Mouse (Mus musculus): ENCODE data around the gene Podxl.

The Podxl gene

DNA sequence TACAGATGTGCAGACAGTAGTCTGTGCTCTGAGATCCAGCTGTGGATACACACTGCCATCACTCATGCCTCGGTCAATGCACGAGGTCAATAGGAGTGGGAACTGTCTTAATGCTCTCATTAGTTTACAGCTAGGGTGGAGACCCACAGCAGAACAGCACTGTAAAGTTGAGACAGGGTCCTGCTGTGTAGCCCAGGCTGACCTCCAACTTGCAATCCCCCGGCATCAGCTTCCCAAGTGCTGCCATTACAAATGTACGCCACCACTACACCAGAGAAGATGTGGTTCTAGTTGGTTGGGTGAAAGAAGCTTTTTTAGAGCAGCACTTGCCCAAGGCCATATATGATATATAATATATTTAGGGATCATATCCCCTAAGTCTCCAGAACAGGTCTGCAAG is 40.1 kb downstream of the Podxl start:
- DNase-seq (ENCODE audit: low spot score) = no peak

DNA sequence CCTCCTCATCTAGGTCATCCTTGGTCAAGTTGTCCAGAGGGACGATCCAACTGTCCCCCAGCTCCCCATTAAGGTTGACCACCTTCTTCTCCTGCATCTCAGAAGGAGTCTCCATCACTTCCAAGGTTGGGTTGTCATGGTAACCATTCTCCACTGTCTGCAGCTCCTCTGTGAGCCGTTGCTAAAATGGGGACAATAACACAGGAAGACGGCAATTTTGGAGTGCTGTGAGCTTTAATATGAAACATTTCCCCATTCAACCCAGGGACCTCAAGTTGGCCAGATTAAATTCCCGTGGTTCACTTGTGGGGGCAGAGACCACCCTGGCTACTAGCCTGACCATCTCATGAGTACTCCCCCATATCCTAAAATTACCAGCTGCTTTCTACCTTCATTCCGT is 40.7 kb downstream of the Podxl start:
- DNase-seq (ENCODE audit: low spot score) = no peak

DNA sequence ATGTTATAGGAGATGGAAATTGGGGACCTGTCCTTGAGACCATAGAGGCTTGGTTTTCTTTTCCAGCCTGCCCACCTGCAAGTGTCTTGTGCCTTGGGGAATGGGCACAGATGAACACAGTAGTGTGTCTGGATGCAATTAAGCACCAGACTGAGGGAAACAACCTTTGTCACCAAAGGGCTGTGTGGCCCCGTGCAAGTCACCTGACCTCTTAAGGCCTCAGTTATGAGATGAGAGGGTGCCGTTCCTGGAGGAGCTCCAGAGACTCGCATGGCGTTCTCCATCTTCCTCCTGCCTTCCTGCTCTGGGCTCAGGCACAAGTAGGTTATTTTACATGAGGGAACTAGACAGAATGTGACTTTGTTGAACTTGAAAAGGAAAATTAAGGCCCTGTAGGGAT is 41.3 kb downstream of the Podxl start:
- no peak for DNase-seq (ENCODE audit: low spot score)

DNA sequence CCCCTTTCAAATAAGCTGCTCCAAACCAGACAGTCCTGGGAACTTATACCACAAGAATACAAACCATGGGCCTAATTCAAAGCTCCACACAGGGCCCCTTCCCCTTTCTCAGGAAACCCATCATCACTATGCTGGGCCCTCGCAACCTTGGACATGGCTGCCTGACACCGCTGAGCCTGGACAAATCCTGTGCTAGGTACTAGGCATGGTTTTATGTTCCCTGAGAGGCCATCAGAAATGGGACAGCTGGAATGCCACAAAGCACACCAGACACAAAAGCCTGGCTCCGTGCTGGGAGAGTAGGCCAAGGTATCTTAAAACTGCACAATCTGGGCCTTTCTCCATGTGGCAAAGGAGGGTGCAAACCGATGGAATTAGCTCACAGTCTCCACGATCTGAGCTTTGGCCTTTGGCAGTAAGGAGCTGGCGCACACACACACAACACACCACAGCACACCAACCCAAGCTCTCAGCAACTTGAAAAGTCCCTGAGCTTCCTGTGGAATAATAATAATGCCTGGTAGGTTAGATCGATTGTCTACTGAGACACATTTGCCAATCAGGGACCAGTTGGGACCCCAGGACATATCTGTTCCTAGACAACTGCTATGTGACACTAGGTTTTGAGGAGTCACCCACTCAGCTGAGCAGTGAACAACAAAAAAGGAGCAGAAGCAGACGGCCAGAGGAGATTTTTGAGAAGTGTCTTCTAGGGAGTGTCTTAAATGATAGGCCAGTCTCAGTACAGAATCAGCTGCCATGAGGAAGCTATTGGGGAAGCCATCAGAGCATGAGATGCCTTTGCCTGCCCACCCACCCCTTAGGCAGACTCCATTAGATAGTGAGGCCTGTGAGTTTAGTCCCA is 42.1 kb downstream of the Podxl start:
- DNase-seq (ENCODE audit: low spot score) = no peak

DNA sequence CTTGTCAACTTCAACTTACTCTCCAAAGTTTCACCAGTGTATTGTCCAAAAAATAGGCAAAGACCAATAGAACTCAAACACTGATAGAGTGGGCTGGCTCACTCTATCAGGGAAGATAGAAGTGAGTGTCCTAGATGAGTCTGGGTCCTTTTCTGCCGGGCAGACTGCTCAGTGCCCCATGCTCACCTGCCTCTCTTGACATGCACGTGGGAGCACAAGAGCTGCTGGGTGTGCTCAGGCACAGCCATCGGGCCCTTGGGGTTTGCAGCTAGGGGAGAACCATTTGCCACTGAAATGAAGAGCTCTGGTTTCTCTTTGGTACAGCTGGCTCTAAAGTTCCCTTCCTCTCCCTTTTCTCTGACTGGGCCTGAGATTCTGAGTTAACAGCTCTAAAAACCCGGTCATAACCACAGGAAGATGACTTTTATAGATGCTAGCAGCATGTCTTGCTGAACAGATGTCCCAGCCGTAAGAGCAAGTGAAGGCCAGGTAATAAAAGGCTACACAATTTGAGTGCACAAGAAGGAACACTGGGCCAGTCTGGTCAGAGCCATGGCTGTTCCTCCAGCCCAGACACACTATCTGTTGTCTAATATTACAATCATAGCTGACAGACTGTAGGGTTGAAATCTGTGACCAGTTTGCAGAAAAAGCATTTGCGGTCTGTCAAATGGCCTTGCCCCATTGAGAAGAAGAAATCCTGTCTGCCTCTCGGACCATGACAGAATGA is 43.1 kb downstream of the Podxl start:
- DNase-seq (ENCODE audit: low spot score) = no peak

DNA sequence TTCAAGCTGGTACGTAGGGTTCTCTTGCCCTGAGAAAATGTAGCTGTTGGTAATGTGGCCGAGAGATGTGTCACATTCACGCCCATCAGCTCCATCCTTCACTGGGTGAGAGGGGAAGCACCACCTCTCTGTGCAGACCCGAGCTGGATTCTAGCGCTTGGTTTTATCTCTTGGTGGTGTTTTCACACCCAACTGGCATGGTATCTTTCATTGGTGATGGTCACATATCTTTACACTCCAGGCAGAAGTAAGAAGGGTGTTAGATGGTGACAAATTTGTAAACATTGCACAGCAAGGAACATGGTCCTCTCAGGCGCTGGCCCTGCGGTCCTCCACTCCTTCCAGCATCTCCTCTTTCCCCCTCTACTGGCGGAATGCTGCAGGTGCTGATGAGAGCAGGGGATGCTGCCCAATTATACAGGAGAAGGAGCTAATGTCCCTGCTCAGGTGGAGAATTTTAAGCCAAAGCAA is 44.7 kb downstream of the Podxl start:
- no peak for DNase-seq (ENCODE audit: low spot score)

GRCm38 (mm10) chr6:31518338-31518698 is 45.5 kb downstream of the Podxl start:
- no peak for DNase-seq (ENCODE audit: low spot score)

DNA sequence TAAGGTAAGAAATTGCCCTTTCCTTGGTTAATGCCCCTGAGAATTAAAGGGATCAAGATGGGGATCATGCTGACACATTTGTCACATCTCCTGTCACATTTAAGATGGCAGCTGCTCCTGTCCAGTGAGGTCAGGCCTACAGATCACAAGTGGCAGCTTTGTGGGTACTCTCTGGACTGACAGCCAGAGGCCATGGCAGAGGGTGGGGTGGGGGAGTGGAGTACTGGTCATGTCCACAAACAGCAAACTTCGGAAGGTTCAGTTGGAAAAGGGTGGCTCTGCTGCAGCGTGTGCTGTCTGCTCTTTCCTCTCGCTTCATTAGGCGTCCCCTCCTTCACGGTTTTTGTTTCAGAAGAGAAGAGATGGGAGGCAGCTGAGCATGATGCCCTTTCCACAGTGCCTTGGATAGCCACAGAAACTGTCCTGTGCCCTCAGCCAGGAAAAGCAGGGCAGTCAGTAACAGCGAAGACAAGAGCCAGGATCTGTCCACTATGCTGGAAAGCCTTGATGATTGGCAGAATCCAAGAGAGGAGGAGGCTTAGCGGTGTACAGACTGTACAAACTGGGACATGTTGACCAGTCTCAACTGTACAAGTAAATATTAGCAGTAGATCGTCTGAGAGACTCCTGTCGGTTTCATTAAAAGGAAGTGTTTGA is 46.0 kb downstream of the Podxl start:
- no peak for DNase-seq (ENCODE audit: low spot score)

- no peak for DNase-seq (ENCODE audit: low spot score)
Observed at GRCm38 (mm10) chr6:31513726-31514125, 50.1 kb downstream of the Podxl start.

- no peak for DNase-seq (ENCODE audit: low spot score)
Observed at GRCm38 (mm10) chr6:31502614-31503013, 61.2 kb downstream of the Podxl start.

DNA sequence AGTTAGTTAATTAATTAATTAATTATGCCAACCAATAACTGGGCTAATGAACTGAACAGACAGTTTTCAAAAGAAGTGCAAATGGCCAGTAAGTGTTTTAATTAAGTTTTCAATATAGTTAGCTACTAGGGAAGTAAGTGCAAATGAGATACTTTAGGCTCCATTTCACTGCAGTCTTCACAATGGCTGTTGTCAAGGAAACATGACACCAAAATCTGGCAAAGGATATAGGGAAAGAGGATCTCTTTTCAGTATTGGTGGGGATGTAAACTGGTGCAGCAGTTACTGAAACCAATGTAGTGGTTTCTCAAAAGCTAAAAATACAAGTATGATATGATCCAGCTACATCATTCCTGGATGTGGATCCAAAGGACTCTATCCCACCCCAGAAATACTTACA is 63.1 kb downstream of the Podxl start:
- no peak for DNase-seq (ENCODE audit: low spot score)

- DNase-seq (ENCODE audit: low spot score) = no peak
Observed at GRCm38 (mm10) chr6:31500260-31500659, 63.5 kb downstream of the Podxl start.

DNA sequence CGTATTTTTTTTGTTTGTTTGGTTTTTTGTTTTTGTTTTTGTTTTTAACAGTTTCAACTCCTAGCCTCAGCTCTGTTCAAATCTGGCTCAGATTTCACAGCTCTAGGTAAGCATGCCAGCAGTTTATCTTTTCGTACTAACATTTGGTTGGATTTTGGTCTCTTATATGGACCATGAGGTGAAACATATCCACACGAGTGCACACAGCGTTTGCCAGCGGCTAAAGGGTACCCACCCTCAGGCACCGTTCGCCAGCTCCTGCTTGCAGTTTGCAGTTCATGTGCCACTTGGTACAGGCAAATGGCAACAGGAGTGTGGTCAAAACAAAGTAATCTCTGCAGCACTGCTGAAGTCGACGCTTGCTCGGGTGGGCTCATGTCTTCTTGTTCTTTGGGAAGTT is 63.9 kb downstream of the Podxl start:
- no peak for DNase-seq (ENCODE audit: low spot score)

GRCm38 (mm10) chr6:31496227-31496626 is 67.6 kb downstream of the Podxl start:
- DNase-seq (ENCODE audit: low spot score) = no peak

DNA sequence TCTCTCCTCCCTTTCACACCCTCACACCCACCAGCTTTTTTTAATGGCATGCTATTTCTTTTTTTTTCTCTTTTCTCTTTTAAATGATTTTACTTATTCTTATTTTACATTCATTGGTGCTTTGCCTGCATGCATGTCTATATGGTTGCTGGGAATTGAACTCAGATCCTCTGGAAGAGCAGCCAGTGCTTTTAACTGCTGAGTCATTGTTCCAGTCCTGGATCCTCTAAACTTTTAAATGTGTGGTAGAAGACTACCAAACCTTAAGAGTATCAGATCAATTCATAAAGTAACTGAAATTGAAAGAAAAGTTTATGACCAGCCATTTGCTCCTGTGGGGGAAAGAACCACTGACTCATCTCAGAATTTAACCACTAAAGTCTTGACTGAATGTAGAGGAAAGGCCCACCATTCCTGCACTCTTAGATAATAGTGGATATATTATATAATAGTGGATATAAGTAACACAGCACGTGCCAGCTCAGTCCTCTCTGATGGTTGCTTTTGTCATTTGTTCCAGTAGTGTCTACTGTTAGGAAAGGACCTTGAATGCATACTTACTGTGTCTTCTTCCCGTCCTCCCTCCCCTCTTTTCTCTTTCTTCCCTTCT is 68.6 kb downstream of the Podxl start:
- no peak for DNase-seq (ENCODE audit: low spot score)

DNA sequence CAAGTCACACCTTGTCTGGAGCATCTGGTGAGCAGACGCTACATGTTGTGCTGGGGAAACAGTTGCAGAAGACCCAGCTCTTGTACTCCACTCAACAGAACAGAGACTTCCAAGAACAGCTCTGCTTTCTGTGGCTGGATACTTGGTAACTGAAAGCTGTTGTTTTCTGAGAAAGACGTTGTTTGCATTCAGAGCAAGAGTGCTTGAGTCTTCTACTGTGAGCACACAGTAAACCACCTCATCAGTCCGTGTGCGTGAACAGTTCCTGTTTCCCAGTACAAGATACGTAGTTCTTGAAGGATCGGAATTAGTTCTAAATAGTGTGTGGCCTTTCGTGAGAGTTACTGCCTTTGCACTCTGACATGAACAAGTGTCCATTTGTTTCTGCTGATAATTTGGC is 73.8 kb downstream of the Podxl start:
- DNase-seq (ENCODE audit: low spot score) = no peak

DNA sequence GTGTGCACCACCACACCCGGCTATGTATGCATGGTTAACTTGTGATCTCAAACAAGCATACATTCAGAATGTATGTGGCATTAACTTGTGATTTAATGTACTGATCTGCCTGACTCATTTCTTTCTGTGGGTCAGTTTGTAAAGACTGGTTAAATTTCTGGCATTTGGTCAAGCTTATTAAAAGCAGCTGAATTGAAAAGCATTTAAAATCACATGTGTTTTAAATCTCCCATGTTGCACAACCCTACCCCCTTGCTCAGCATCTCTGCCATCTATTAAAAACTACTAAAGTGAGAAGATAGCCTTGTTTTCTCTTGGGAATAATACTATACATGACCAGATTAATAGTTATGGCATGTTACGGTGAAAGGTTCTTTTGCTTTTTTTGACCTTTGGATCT is 77.2 kb downstream of the Podxl start:
- DNase-seq (ENCODE audit: low spot score) = no peak

DNA sequence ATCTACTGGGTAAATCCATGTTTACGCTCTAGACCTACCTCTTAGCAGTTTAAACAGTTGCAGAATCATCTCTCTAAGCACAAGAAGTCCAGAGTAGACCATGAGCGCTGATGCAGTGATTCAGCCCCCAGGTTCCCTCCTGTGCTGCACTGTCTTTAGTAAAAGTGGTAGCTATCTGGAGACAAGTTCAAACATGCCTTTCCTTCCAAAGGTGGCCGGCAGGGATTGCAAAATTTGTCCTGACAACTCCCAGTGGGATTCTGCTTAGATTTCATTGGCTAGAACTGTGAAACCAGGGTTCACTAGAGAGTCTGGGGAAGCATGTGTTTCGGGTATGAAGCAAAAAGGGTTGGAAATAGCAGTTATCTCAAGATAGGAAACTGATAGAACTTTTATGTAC is 83.8 kb downstream of the Podxl start:
- no peak for DNase-seq (ENCODE audit: low spot score)

GRCm38 (mm10) chr6:31478221-31478620 is 85.6 kb downstream of the Podxl start:
- no peak for DNase-seq (ENCODE audit: low spot score)

Measured in ovary, postnatal 14 days (tissue).